9 mouse cellular contexts compared by ENCODE assay signal in the genomic region with DNA sequence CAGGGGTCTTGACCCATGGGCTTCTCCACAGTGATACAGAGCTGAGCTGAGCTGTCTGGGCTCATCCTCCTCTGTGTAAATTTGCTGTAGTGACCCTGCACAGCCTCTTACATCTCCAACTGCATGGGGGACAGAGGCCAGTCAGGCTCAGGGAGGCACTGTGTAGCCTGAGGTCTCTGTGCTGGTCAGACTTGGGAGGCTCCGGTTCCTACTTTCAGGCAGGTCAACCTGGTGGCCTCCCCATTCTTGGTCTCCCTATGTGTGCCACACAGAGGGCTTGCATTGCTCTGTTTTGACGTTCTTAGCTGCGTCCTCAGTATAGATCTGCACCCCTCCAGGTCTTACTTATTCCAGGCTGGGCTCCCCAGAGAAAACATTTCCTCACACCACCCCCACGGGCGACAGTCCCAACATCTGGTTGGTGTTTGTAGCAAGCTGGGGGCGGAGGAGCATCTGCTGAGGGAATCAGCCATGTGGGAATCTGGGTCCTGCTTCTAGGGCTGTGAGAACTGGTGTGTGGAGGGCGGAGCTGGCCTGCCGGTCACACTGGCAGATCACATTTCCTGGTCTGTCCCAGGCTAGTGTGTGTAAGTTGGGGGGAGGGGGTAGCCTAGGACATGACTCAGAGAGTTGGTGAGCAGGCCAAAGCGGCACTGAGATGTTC. TPM values are rescaled to one million over a fixed set of nuclear protein-coding genes. Genes with fewer than 3 reads are reported as not detected.
A peak's percentile ranks its signal among the peaks of the same experiment; 100 is the strongest.
DNase-seq lines count a peak whose midpoint lies in the region; ATAC-seq lines count a peak whose summit lies in the region.
"Had no signal": no experiment of that assay in that cellular context is flagged by ENCODE, and none has a peak within 500 bp of the region (broad histone marks: within the 10 kb centered on the region; RNA-seq: fewer than 3 reads in every experiment).

No protein-coding gene starts in this region.

- H3K9ac ChIP-seq in limb, embryonic 13.5 days, result no peak overlapping the region
- no peak overlapping the region for H3K9ac ChIP-seq in neural tube, embryonic 15.5 days (replicated peaks)
- no peak overlapping the region for H3K9ac ChIP-seq in forebrain, embryonic 15.5 days (replicated peaks)
- H3K9ac ChIP-seq: liver, embryonic 15.5 days had no signal

- H3K4me1 ChIP-seq in limb, embryonic 13.5 days, result peaks cover 45% of the 10 kb centered on the region
- peaks cover 17% of the 10 kb centered on the region; the same call in 1 of the 2 replicates for H3K4me1 ChIP-seq in neural tube, embryonic 15.5 days
- H3K4me1 ChIP-seq in forebrain, embryonic 15.5 days, result no peaks in the 10 kb centered on the region

- no peak overlapping the region for H3K4me3 ChIP-seq in limb, embryonic 13.5 days
- no peak overlapping the region for H3K4me3 ChIP-seq in neural tube, embryonic 15.5 days (replicated peaks)
- no peak overlapping the region for H3K4me3 ChIP-seq in forebrain, embryonic 15.5 days
- H3K4me3 ChIP-seq: liver, embryonic 15.5 days had no signal

- H3K4me2 ChIP-seq in limb, embryonic 13.5 days (replicated peaks), result 0 out of 2 replicates have a peak overlapping the region, but pooled peaks have one; percentile 19
- H3K4me2 ChIP-seq in neural tube, embryonic 15.5 days, result no peak overlapping the region
- H3K4me2 ChIP-seq in forebrain, embryonic 15.5 days (replicated peaks), result no peak overlapping the region
- H3K4me2 ChIP-seq: liver, embryonic 15.5 days had no signal

- no peaks in the 10 kb centered on the region for H3K9me3 ChIP-seq in limb, embryonic 13.5 days
- H3K9me3 ChIP-seq in neural tube, embryonic 15.5 days (replicated peaks), result no peaks in the 10 kb centered on the region
- H3K9me3 ChIP-seq in forebrain, embryonic 15.5 days, result no peaks in the 10 kb centered on the region
- H3K9me3 ChIP-seq: liver, embryonic 15.5 days had no signal

- no peaks in the 10 kb centered on the region for H3K36me3 ChIP-seq in limb, embryonic 13.5 days
- H3K36me3 ChIP-seq in neural tube, embryonic 15.5 days, result no peaks in the 10 kb centered on the region
- no peaks in the 10 kb centered on the region for H3K36me3 ChIP-seq in forebrain, embryonic 15.5 days
- H3K36me3 ChIP-seq: liver, embryonic 15.5 days had no signal

- ATAC-seq in limb, embryonic 13.5 days (ENCODE audit: low FRiP score, low read depth), result peak; percentile 77
- no peak for ATAC-seq in neural tube, embryonic 15.5 days (ENCODE audit: low FRiP score)
- ATAC-seq in forebrain, embryonic 15.5 days (replicated peaks), result no peak

- 5% methylated on average over 9 of the region's 9 CpGs for WGBS in limb, embryonic 13.5 days
- 54% methylated on average over 9 of the region's 9 CpGs for WGBS in neural tube, embryonic 15.5 days
- WGBS in forebrain, embryonic 15.5 days, result 59% methylated on average over 9 of the region's 9 CpGs

- peak overlapping the region; percentile 85 for H3K27ac ChIP-seq in limb, embryonic 13.5 days
- peak overlapping the region; percentile 45; the same call in 1 of the 2 replicates for H3K27ac ChIP-seq in neural tube, embryonic 15.5 days (replicated peaks)
- H3K27ac ChIP-seq in forebrain, embryonic 15.5 days (replicated peaks), result no peak overlapping the region

- no peaks in the 10 kb centered on the region for H3K27me3 ChIP-seq in limb, embryonic 13.5 days
- H3K27me3 ChIP-seq in neural tube, embryonic 15.5 days (replicated peaks), result no peaks in the 10 kb centered on the region
- H3K27me3 ChIP-seq in forebrain, embryonic 15.5 days, result no peaks in the 10 kb centered on the region
- H3K27me3 ChIP-seq: liver, embryonic 15.5 days had no signal

- intact Hi-C loops in left cerebral cortex, postnatal 14 days (cut with DNase I), result no loop called here

- peak; percentile 58 to 74 for DNase-seq in left cerebral cortex, postnatal 14 days (ENCODE audit: low spot score in 2 of 2)
- DNase-seq in left cerebral cortex, adult 11 months (ENCODE audit: low spot score), result no peak
- peak; percentile 80 for DNase-seq in forelimb bud, embryonic 11.5 days (ENCODE audit: low read depth, low spot score)
- DNase-seq in heart, postnatal 4 days, result peak; percentile 82
- no peak for DNase-seq in cerebellum, adult 18-20 months

RNA-seq across cellular contexts. Expression of a gene that starts 9.0 kb away (rescaled TPM):
- total RNA-seq in left cerebral cortex, postnatal 14 days (2021), result 10 to 100 TPM; 23.6 to 27.5 TPM
- 10 to 100 TPM; 55.3 to 62.3 TPM for total RNA-seq in heart, postnatal 4 days (2021)
- 13.7 and 15.5 TPM in 2 replicates for polyA plus RNA-seq in limb, embryonic 13.5 days (2015; fragmentation: Nextera tagmentation; extraction: Ambion mirVana)
- 11.7 and 22.6 TPM in 2 replicates for polyA plus RNA-seq in neural tube, embryonic 15.5 days (2015; fragmentation: Nextera tagmentation; extraction: Ambion mirVana)
- polyA plus RNA-seq in forebrain, embryonic 15.5 days (2015; fragmentation: Nextera tagmentation; extraction: Ambion mirVana), result 22.6 and 26.1 TPM in 2 replicates

RNA-seq across cellular contexts. Expression of a gene that starts 54.3 kb away (rescaled TPM):
- 10 to 100 TPM; 68.5 to 78.9 TPM for total RNA-seq in left cerebral cortex, postnatal 14 days (2021)
- total RNA-seq in heart, postnatal 4 days (2021), result 100 to 1,000 TPM; 317 to 343 TPM
- polyA plus RNA-seq in limb, embryonic 13.5 days (2015; fragmentation: Nextera tagmentation; extraction: Ambion mirVana), result 103 and 105 TPM in 2 replicates
- 76.5 and 94.1 TPM in 2 replicates for polyA plus RNA-seq in neural tube, embryonic 15.5 days (2015; fragmentation: Nextera tagmentation; extraction: Ambion mirVana)
- polyA plus RNA-seq in forebrain, embryonic 15.5 days (2015; fragmentation: Nextera tagmentation; extraction: Ambion mirVana), result 46.4 and 56.9 TPM in 2 replicates

Comparison
In these comparisons a context has a peak if more than half of its experiments do, and no peak if none do; other contexts are left out.
1. DNase-seq: peak in left cerebral cortex, postnatal 14 days (2 of 2), forelimb bud, embryonic 11.5 days (single experiment) and heart, postnatal 4 days (single experiment); none in left cerebral cortex, adult 11 months (single experiment) and cerebellum, adult 18-20 months (0 of 2).